Mouse (Mus musculus): ENCODE results near the gene Ascc2. TPM values are rescaled to one million over a fixed set of nuclear protein-coding genes. Genes with fewer than 3 reads are reported as not detected.

Ascc2 gene
- polyA plus RNA-seq, 1 experiment: 17.2 TPM

GRCm38 (mm10) chr11:4730913-4731312 is 93.4 kb downstream of the Ascc2 start:
- Histone ChIP-seq H3K4me1 (ENCODE audit: control insufficient read depth, insufficient read depth, insufficient read length, low read length) (peaks cover 3% of the 10 kb centered on the region), H3K27me3 (ENCODE audit: control insufficient read depth, insufficient read depth, low read length) (no peaks in the 10 kb centered on the region), H3K27ac (ENCODE audit: insufficient read depth, low read depth, low read length) (no peak overlapping the region), H3K36me3 (ENCODE audit: control insufficient read depth, insufficient read depth, low read length) (peaks cover 10% of the 10 kb centered on the region), H3K4me3 (ENCODE audit: low read depth, low read length) (no peak overlapping the region)
- TF ChIP-seq CTCF (IDR thresholded peaks at IDR 0.05; ENCODE audit: extremely low read depth, insufficient read length, insufficient replicate concordance, low read depth, low read length) (no peak), POLR2A (IDR thresholded peaks at IDR 0.05; ENCODE audit: low read depth, low read length) (no peak)
- WGBS: 85% methylated on average over 5 of the region's 5 CpGs

GRCm38 (mm10) chr11:4731781-4732180 is 94.2 kb downstream of the Ascc2 start:
- H3K4me1 ChIP-seq (ENCODE audit: control insufficient read depth, insufficient read depth, insufficient read length, low read length): peaks cover 3% of the 10 kb centered on the region
- no peaks in the 10 kb centered on the region for H3K27me3 ChIP-seq (ENCODE audit: control insufficient read depth, insufficient read depth, low read length)
- no peak overlapping the region for H3K27ac ChIP-seq (ENCODE audit: insufficient read depth, low read depth, low read length)
- no peak overlapping the region for H3K4me3 ChIP-seq (ENCODE audit: low read depth, low read length)
- 87% methylated on average over 7 of the region's 7 CpGs for WGBS
- TF ChIP-seq CTCF (IDR thresholded peaks at IDR 0.05; ENCODE audit: extremely low read depth, insufficient read length, insufficient replicate concordance, low read depth, low read length) (no peak), POLR2A (IDR thresholded peaks at IDR 0.05; ENCODE audit: low read depth, low read length) (no peak)
- H3K36me3 ChIP-seq (ENCODE audit: control insufficient read depth, insufficient read depth, low read length): peaks cover 10% of the 10 kb centered on the region

DNA sequence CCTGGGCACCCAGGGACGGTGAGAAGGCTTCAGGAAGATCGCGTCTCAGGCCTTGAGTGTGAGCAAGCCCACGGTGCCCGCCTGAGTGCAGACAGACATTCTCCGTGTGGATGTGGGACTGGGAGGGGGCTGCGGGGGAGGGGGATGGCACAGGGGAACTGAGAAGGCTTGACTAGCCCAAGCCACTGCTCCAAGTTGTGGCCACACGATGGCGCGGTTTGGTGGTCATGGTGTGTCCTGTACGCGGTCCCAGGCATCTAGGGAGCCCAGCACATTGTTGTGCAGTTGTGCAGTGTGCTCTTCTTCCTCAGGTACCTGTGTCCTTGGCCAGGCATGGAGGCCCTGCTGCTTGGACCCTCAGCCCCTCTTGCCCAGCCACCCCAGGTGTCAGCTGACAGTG is 96.6 kb downstream of the Ascc2 start:
- H3K27ac ChIP-seq (ENCODE audit: insufficient read depth, low read depth, low read length): no peak overlapping the region
- 73% methylated on average over 12 of the region's 12 CpGs for WGBS
- H3K4me3 ChIP-seq (ENCODE audit: low read depth, low read length): no peak overlapping the region
- H3K27me3 ChIP-seq (ENCODE audit: control insufficient read depth, insufficient read depth, low read length): no peaks in the 10 kb centered on the region
- peaks cover 12% of the 10 kb centered on the region; the same call in 1 of the 2 replicates for H3K36me3 ChIP-seq (ENCODE audit: control insufficient read depth, insufficient read depth, low read length)
- no peak for TF ChIP-seq POLR2A (IDR thresholded peaks at IDR 0.05; ENCODE audit: low read depth, low read length)
- TF ChIP-seq CTCF (IDR thresholded peaks at IDR 0.05; ENCODE audit: extremely low read depth, insufficient read length, insufficient replicate concordance, low read depth, low read length): no peak
- peaks cover 3% of the 10 kb centered on the region for H3K4me1 ChIP-seq (ENCODE audit: control insufficient read depth, insufficient read depth, insufficient read length, low read length)

Other genes starting within 250 kb of the Ascc2 start
- 0.06 TPM in 1 of 2 replicates, not detected in the other for gene Hormad2, start 196.6 kb upstream of the Ascc2 start, polyA plus RNA-seq (2012; rRNA removed)
- 10.4 and 19.6 TPM in 2 replicates for gene Mtmr3, start 42.9 kb upstream of the Ascc2 start, polyA plus RNA-seq (2012; rRNA removed)
- gene Gm11032, start 17.7 kb upstream of the Ascc2 start, polyA plus RNA-seq (2012; rRNA removed): not detected in 2 replicates
- 492 and 641 TPM in 2 replicates for gene Uqcr10, start 66.6 kb downstream of the Ascc2 start, polyA plus RNA-seq (2012; rRNA removed)
- gene Zmat5, start 66.9 kb downstream of the Ascc2 start, polyA plus RNA-seq (2012; rRNA removed): 29.1 and 61.5 TPM in 2 replicates
- gene Cabp7, start 109.0 kb downstream of the Ascc2 start, polyA plus RNA-seq (2012; rRNA removed): not detected in 2 replicates
- gene Nf2, start 211.8 kb downstream of the Ascc2 start, polyA plus RNA-seq (2012; rRNA removed): 26.1 and 43.5 TPM in 2 replicates
- 35.3 and 43.4 TPM in 2 replicates for gene Nipsnap1, start 236.2 kb downstream of the Ascc2 start, polyA plus RNA-seq (2012; rRNA removed)

All from small intestine, adult 2 months (tissue).